Mouse (Mus musculus) G1E (cell line): ENCODE data around the gene Tex14.

ENCODE experiments used
- CTCF ChIP-seq: IDR thresholded peaks from 2 replicates; pipeline ENCODE4 v1.5.1; 2012; ENCODE audit warnings: low read depth, low read length, inconsistent platforms, mixed read lengths
- GATA1 ChIP-seq: IDR thresholded peaks from 2 replicates; pipeline ENCODE4 v1.6.1; 2012; ENCODE audit warnings: borderline replicate concordance, low read length, inconsistent platforms, mixed read lengths
- GATA2 ChIP-seq: IDR thresholded peaks from 2 replicates; pipeline ENCODE4 v1.6.1; 2012; ENCODE audit warnings: low read depth, low read length, inconsistent platforms, borderline replicate concordance
- POLR2AphosphoS5 ChIP-seq: IDR thresholded peaks from 2 replicates; pipeline ENCODE4 v1.6.1; 2012; ENCODE audit warnings: low read depth, low read length, inconsistent platforms; ENCODE audit not compliant: insufficient replicate concordance
- TAL1 ChIP-seq: conservative IDR thresholded peaks from 2 replicates; pipeline ENCODE4 v1.6.1; 2012; ENCODE audit warnings: low read depth, low read length, inconsistent platforms, mixed read lengths

- TF ChIP-seq CTCF (no peak), GATA1 (no peak), POLR2AphosphoS5 (no peak), TAL1 (no peak), GATA2 (no peak)
Observed at GRCm38 (mm10) chr11:87384551-87384950, 20.3 kb upstream of the Tex14 start.
